Mouse (Mus musculus): ENCODE measurements around the gene Zmat5. TPM values are rescaled to one million over a fixed set of nuclear protein-coding genes. Genes with fewer than 3 reads are reported as not detected.

Gene Zmat5
- total RNA-seq, 2 experiments from 2014 or later: 30.1 to 37.1 TPM

GRCm38 (mm10) chr11:4769293-4769692 is 64.8 kb downstream of the Zmat5 start:
- no peak for DNase-seq (ENCODE audit: extremely low spot score in 1 of 2, low spot score in 1 of 2)

DNA sequence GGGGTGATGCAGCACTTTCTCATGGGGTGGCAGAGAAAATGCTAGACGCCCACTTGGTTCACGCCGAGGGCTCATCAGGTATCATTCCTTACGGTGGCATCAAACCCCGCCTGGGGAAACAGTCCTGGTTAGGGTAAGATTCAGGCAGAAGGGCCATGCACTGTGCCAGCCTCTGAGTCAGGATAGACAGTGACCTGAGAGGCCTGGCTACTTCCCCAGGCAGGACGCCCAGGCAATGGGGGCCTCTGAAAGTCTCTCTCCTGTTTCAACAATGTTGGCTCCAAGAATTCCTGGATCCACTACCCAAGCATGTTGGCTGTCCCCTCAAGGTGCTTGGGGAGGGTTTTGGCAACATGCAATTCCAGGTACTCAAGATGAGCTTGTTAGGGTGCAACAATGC is 65.4 kb downstream of the Zmat5 start:
- DNase-seq (ENCODE audit: extremely low spot score in 1 of 2, low spot score in 1 of 2): no peak

- no peak for DNase-seq (ENCODE audit: extremely low spot score in 1 of 2, low spot score in 1 of 2)
These were observed 67.3 kb downstream of the Zmat5 start for GRCm38 (mm10) chr11:4771756-4772155.

DNA sequence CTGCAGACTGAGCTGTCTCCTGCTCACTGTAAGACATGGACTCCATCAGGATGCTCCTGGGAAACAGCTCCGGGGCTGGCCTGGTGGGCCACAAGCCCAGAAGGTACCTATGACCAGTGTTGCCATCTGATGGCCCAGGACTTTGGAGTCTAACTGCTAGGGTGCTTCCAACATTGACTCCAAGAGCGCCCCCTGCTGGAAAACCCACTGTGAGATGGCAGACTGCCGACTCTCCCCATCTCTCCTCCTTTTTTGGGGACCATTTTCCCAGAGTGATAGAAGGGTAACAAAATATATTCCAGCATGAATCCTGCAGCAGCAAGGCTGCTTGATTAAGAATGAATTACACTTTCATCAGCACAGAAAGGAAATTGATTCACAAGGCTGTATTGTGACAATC is 68.4 kb downstream of the Zmat5 start:
- peak; percentile 49 to 89 for DNase-seq (ENCODE audit: extremely low spot score in 1 of 2, low spot score in 1 of 2)

DNA sequence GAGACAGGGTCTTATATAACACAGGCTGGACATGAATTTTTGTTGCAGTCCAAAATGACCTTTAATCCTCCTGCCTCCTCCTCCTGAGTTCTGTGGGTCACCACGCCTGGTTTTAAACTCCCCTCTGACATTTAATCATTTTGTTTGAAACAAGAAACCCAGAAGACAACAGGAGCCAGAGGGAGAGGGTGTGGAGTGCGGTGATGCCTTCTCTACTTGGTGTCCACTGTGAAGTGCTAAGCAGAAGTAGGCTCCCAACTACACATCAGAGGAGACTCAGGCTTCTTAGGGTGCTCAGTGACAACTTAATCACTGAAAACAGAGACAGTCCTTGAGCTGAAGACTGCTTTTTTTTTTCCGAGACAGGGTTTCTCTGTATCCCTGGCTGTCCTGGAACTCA is 76.4 kb downstream of the Zmat5 start:
- DNase-seq (ENCODE audit: extremely low spot score in 1 of 2, low spot score in 1 of 2): no peak

DNA sequence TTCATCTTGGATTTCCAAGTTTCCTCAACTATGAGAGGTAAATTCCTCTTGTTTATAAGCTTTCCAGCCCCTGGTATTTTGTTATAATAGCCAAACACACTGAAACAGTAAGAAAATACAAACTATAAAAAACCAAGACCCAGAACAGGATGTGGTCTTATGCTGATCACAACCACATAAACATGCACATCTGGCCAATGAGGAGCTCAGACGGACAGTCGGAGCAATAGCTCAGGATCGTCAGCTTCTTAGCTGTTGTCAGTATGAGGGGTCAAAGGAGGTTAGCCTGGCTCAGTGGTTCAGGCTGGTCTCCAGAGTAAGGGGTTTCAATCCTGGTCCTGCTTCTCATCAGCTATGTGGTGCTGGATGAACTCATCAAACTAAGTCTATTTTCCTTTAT is 78.6 kb downstream of the Zmat5 start:
- DNase-seq (ENCODE audit: extremely low spot score in 1 of 2, low spot score in 1 of 2): no peak

GRCm38 (mm10) chr11:4784629-4785142 is 80.2 kb downstream of the Zmat5 start:
- no peak for DNase-seq (ENCODE audit: extremely low spot score in 1 of 2, low spot score in 1 of 2)

Other genes starting within 250 kb of the Zmat5 start
- gene Mtmr3, start 109.8 kb upstream of the Zmat5 start, total RNA-seq (2021): 10 to 100 TPM; 69.3 to 71.4 TPM
- not detected for gene Gm11032, start 84.6 kb upstream of the Zmat5 start, total RNA-seq (2021)
- 10 to 100 TPM; 20.0 to 22.9 TPM for gene Ascc2, start 66.9 kb upstream of the Zmat5 start, total RNA-seq (2021)
- 100 to 1,000 TPM; 391 to 441 TPM for gene Uqcr10, start 336 bp upstream of the Zmat5 start, total RNA-seq (2021)
- gene Cabp7, start 42.1 kb downstream of the Zmat5 start, total RNA-seq (2021): 100 to 1,000 TPM; 255 to 273 TPM
- 100 to 1,000 TPM; 102 to 107 TPM for gene Nf2, start 144.9 kb downstream of the Zmat5 start, total RNA-seq (2021)
- 10 to 100 TPM; 80.6 to 95.5 TPM for gene Nipsnap1, start 169.3 kb downstream of the Zmat5 start, total RNA-seq (2021)
- gene Thoc5, start 190.6 kb downstream of the Zmat5 start, total RNA-seq (2021): 10 to 100 TPM; 36.2 to 38.9 TPM
- 10 to 100 TPM; 37.9 to 39.0 TPM for gene Nefh, start 243.4 kb downstream of the Zmat5 start, total RNA-seq (2021)

All from layer of hippocampus, postnatal 25 days (tissue).